Mouse (Mus musculus) C2C12 (cell line): ENCODE results near the gene Mcoln2. TPM values are rescaled to one million over a fixed set of nuclear protein-coding genes. Genes with fewer than 3 reads are reported as not detected.

Source experiments
- H3K27me3 ChIP-seq: one replicate; pipeline ENCODE4 v1.6.1; 2011; ENCODE audit not compliant: control insufficient read depth, insufficient read depth, insufficient read length
- H3K36me3 ChIP-seq: one replicate; pipeline ENCODE4 v1.6.1; 2011; ENCODE audit not compliant: control insufficient read depth, insufficient read depth
- H3K4me3 ChIP-seq: one replicate; pipeline ENCODE4 v1.5.1; 2011; ENCODE audit warnings: mild to moderate bottlenecking, control low read depth; ENCODE audit not compliant: poor library complexity, insufficient read depth, severe bottlenecking
- H3K79me2 ChIP-seq: one replicate; pipeline ENCODE4 v1.6.1; 2011; ENCODE audit not compliant: control insufficient read depth, insufficient read depth
- H3K79me3 ChIP-seq: one replicate; pipeline ENCODE4 v1.6.1; 2011; ENCODE audit warnings: low read depth, control low read depth
- H3ac ChIP-seq: one replicate; pipeline ENCODE3; 2011; ENCODE audit warnings: low read depth; ENCODE audit not compliant: control insufficient read depth, insufficient read length
- CEBPB ChIP-seq: IDR thresholded peaks from one replicate; pipeline ENCODE4 v1.6.1; 2011; ENCODE audit warnings: low read depth, mild to moderate bottlenecking, control low read depth, moderate library complexity
- CTCF ChIP-seq: IDR thresholded peaks from one replicate; pipeline ENCODE4 v1.5.1; 2011; ENCODE audit not compliant: control insufficient read depth, insufficient read depth, insufficient read length
- FOSL1 ChIP-seq: IDR thresholded peaks from one replicate; pipeline ENCODE4 v1.8.0; 2011; ENCODE audit warnings: mild to moderate bottlenecking, low read length; ENCODE audit not compliant: poor library complexity, insufficient read depth, severe bottlenecking
- MAX ChIP-seq: IDR thresholded peaks from one replicate; pipeline ENCODE4 v1.6.1; 2011; ENCODE audit warnings: mild to moderate bottlenecking, control low read depth
- MYOD1 ChIP-seq: IDR thresholded peaks from one replicate; pipeline ENCODE4 v1.6.1; 2011; ENCODE audit warnings: low read depth; ENCODE audit not compliant: control insufficient read depth, insufficient read length
- MYOG ChIP-seq: IDR thresholded peaks from one replicate; pipeline ENCODE4 v1.6.1; 2011; ENCODE audit not compliant: control insufficient read depth, insufficient read length; ENCODE audit errors: extremely low read depth
- USF1 ChIP-seq: IDR thresholded peaks from one replicate; pipeline ENCODE4 v1.6.1; 2011; ENCODE audit warnings: low read depth, mild to moderate bottlenecking, control low read depth, moderate library complexity
- polyA plus RNA-seq: library from polyadenylated mRNA; unstranded; fragments of >200 nt; fragmentation: generic; extraction: Trizol; gene quantifications from one replicate; pipeline ENCODE4 v1.2.1, GENCODE M21; 2012; ENCODE audit warnings: missing spikeins

The Mcoln2 gene
- polyA plus RNA-seq, 1 experiment = 0.01 TPM

GRCm38 (mm10) chr3:146136422-146136821 lies 13.2 kb upstream of the Mcoln2 start:
- Histone ChIP-seq H3K79me2 (no peaks in the 10 kb centered on the region), H3K27me3 (peaks cover 10% of the 10 kb centered on the region), H3K4me3 (no peak overlapping the region), H3ac (no peak overlapping the region), H3K79me3 (no peaks in the 10 kb centered on the region), H3K36me3 (no peaks in the 10 kb centered on the region)
- no peak for TF ChIP-seq MYOG
- no peak for TF ChIP-seq CTCF

GRCm38 (mm10) chr3:146140276-146140675 lies 9.4 kb upstream of the Mcoln2 start:
- no peak overlapping the region for H3K4me3 ChIP-seq
- H3ac ChIP-seq = no peak overlapping the region
- peaks cover 10% of the 10 kb centered on the region for H3K27me3 ChIP-seq
- no peaks in the 10 kb centered on the region for H3K36me3 ChIP-seq
- no peak for TF ChIP-seq MYOG
- TF ChIP-seq USF1 = no peak
- no peak for TF ChIP-seq CTCF
- TF ChIP-seq MAX = no peak
- TF ChIP-seq CEBPB = no peak
- H3K79me3 ChIP-seq = no peaks in the 10 kb centered on the region
- no peaks in the 10 kb centered on the region for H3K79me2 ChIP-seq

GRCm38 (mm10) chr3:146142523-146142922 lies 7.1 kb upstream of the Mcoln2 start:
- H3K36me3 ChIP-seq = no peaks in the 10 kb centered on the region
- no peak overlapping the region for H3K4me3 ChIP-seq
- H3K79me2 ChIP-seq = no peaks in the 10 kb centered on the region
- peaks cover 10% of the 10 kb centered on the region for H3K27me3 ChIP-seq
- H3K79me3 ChIP-seq = no peaks in the 10 kb centered on the region
- TF ChIP-seq FOSL1 = no peak
- no peak for TF ChIP-seq MAX
- no peak for TF ChIP-seq MYOG
- TF ChIP-seq MYOD1 = no peak
- no peak for TF ChIP-seq CEBPB
- TF ChIP-seq USF1 = no peak
- TF ChIP-seq CTCF = no peak
- no peak overlapping the region for H3ac ChIP-seq

GRCm38 (mm10) chr3:146145501-146145900 lies 4.1 kb upstream of the Mcoln2 start:
- H3K4me3 ChIP-seq = no peak overlapping the region
- no peaks in the 10 kb centered on the region for H3K27me3 ChIP-seq
- H3ac ChIP-seq = no peak overlapping the region
- no peaks in the 10 kb centered on the region for H3K36me3 ChIP-seq
- TF ChIP-seq CTCF = no peak
- TF ChIP-seq CEBPB = no peak
- TF ChIP-seq MYOG = no peak
- TF ChIP-seq MAX = no peak
- no peak for TF ChIP-seq MYOD1
- no peak for TF ChIP-seq FOSL1
- no peak for TF ChIP-seq USF1
- H3K79me3 ChIP-seq = no peaks in the 10 kb centered on the region
- H3K79me2 ChIP-seq = no peaks in the 10 kb centered on the region

- no peaks in the 10 kb centered on the region for H3K79me3 ChIP-seq
- no peaks in the 10 kb centered on the region for H3K79me2 ChIP-seq
- TF ChIP-seq FOSL1 (no peak), MYOD1 (no peak), MYOG (no peak), CTCF (no peak), USF1 (no peak), MAX (no peak), CEBPB (no peak)
- no peak overlapping the region for H3K4me3 ChIP-seq
- H3ac ChIP-seq = no peak overlapping the region
- no peaks in the 10 kb centered on the region for H3K36me3 ChIP-seq
- no peaks in the 10 kb centered on the region for H3K27me3 ChIP-seq
These were observed 3.5 kb upstream of the Mcoln2 start for GRCm38 (mm10) chr3:146146131-146146530.

- Histone ChIP-seq H3K36me3 (no peaks in the 10 kb centered on the region), H3ac (no peak overlapping the region), H3K4me3 (no peak overlapping the region), H3K79me3 (no peaks in the 10 kb centered on the region), H3K27me3 (no peaks in the 10 kb centered on the region), H3K79me2 (no peaks in the 10 kb centered on the region)
- TF ChIP-seq FOSL1 (no peak), MYOD1 (no peak), MAX (no peak)
These were observed 396 bp downstream of the Mcoln2 start for GRCm38 (mm10) chr3:146150058-146150400.
